Mouse (Mus musculus): ENCODE measurements around the gene Cadm1. TPM values are rescaled to one million over a fixed set of nuclear protein-coding genes. Genes with fewer than 3 reads are reported as not detected.

The Cadm1 gene
- polyA plus RNA-seq, 1 experiment from 2014 or later: 218 TPM

DNA sequence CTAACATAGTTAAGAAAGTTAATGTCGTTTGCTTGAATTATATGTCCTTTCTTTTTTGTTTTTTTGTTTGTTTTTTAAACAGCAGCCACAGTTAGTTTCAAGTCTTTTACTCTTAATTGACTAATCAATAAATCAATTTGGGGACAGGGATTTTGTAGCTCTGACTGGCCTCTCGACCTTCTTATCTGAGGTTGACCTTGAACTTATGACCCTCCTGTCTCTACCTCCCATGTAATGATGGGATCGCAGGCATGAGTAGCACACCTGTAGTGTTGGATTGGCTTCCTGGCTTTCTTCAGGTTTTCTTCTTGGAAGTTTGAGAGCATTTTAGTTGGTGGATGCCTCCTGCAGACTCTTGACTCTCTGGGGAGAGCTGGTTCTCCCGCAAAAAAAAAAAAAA lies 53.3 kb downstream of the Cadm1 start:
- Histone ChIP-seq H3K4me1 (ENCODE audit: control insufficient read depth, insufficient read depth, low read depth, low read length) (peaks cover 10% of the 10 kb centered on the region), H3K27me3 (replicated peaks; ENCODE audit: control insufficient read depth, insufficient read depth, low read length) (no peaks in the 10 kb centered on the region), H3K4me3 (ENCODE audit: low read length) (no peak overlapping the region), H3K27ac (ENCODE audit: low read depth, low read length) (no peak overlapping the region), H3K9ac (ENCODE audit: low read depth, low read length) (no peak overlapping the region), H3K9me3 (ENCODE audit: control insufficient read depth, low read length) (no peaks in the 10 kb centered on the region), H3K4me2 (ENCODE audit: low read length) (no peak overlapping the region), H3K36me3 (ENCODE audit: control insufficient read depth, insufficient read depth, low read length) (no peaks in the 10 kb centered on the region)
- no peak for ATAC-seq
- 81% methylated on average over 4 of the region's 4 CpGs for WGBS

GRCm38 (mm10) chr9:47586176-47586575 lies 56.2 kb downstream of the Cadm1 start:
- 47% methylated on average over 5 of the region's 5 CpGs for WGBS
- no peak for ATAC-seq

DNA sequence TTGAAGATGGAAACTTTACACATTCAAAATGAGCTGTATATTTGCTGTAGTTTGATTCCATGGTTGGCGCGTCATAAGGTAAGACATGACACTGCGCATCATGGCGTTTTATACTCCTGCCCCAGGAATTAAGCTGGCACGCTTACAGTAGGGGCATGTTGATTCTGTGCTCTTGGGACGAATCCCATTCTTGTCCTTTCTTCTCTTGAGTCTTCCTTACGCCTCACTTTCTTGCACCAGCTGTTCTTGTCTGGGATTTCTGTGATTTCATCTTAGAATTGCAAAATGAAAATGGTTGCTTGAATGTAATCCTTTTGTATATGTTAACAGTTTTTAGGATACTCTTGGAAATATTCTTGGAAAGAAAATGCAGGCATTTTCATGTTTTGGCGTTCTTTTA lies 56.9 kb downstream of the Cadm1 start:
- no peaks in the 10 kb centered on the region for H3K9me3 ChIP-seq (ENCODE audit: control insufficient read depth, low read length)
- no peak overlapping the region for H3K27ac ChIP-seq (ENCODE audit: low read depth, low read length)
- ATAC-seq: no peak
- H3K4me2 ChIP-seq (ENCODE audit: low read length): no peak overlapping the region
- 62% methylated on average over 8 of the region's 8 CpGs for WGBS
- H3K4me1 ChIP-seq (ENCODE audit: control insufficient read depth, insufficient read depth, low read depth, low read length): peaks cover 7% of the 10 kb centered on the region
- H3K9ac ChIP-seq (ENCODE audit: low read depth, low read length): no peak overlapping the region
- H3K4me3 ChIP-seq (ENCODE audit: low read length): no peak overlapping the region
- no peaks in the 10 kb centered on the region for H3K27me3 ChIP-seq (replicated peaks; ENCODE audit: control insufficient read depth, insufficient read depth, low read length)
- H3K36me3 ChIP-seq (ENCODE audit: control insufficient read depth, insufficient read depth, low read length): no peaks in the 10 kb centered on the region

More at GRCm38 (mm10) chr9:47586176-47586575, 56.2 kb downstream of the Cadm1 start:
- Histone ChIP-seq H3K4me3 (ENCODE audit: low read length) (no peak overlapping the region), H3K27me3 (replicated peaks; ENCODE audit: control insufficient read depth, insufficient read depth, low read length) (no peaks in the 10 kb centered on the region), H3K27ac (ENCODE audit: low read depth, low read length) (no peak overlapping the region), H3K36me3 (ENCODE audit: control insufficient read depth, insufficient read depth, low read length) (no peaks in the 10 kb centered on the region), H3K4me1 (ENCODE audit: control insufficient read depth, insufficient read depth, low read depth, low read length) (peaks cover 10% of the 10 kb centered on the region), H3K9me3 (ENCODE audit: control insufficient read depth, low read length) (no peaks in the 10 kb centered on the region), H3K4me2 (ENCODE audit: low read length) (no peak overlapping the region), H3K9ac (ENCODE audit: low read depth, low read length) (no peak overlapping the region)

- H3K4me2 ChIP-seq (ENCODE audit: low read length): no peak overlapping the region
These were observed 57.7 kb downstream of the Cadm1 start for GRCm38 (mm10) chr9:47587577-47588194.

GRCm38 (mm10) chr9:47589832-47590231 lies 59.9 kb downstream of the Cadm1 start:
- H3K4me3 ChIP-seq (ENCODE audit: low read length): no peak overlapping the region
- H3K4me1 ChIP-seq (ENCODE audit: control insufficient read depth, insufficient read depth, low read depth, low read length): peaks cover 7% of the 10 kb centered on the region
- no peak overlapping the region for H3K9ac ChIP-seq (ENCODE audit: low read depth, low read length)
- no peaks in the 10 kb centered on the region for H3K9me3 ChIP-seq (ENCODE audit: control insufficient read depth, low read length)
- H3K36me3 ChIP-seq (ENCODE audit: control insufficient read depth, insufficient read depth, low read length): no peaks in the 10 kb centered on the region
- WGBS: 53% methylated on average over 5 of the region's 5 CpGs
- H3K27me3 ChIP-seq (replicated peaks; ENCODE audit: control insufficient read depth, insufficient read depth, low read length): no peaks in the 10 kb centered on the region
- ATAC-seq: no peak
- no peak overlapping the region for H3K27ac ChIP-seq (ENCODE audit: low read depth, low read length)
- H3K4me2 ChIP-seq (ENCODE audit: low read length): no peak overlapping the region

More at GRCm38 (mm10) chr9:47587577-47588194, 57.7 kb downstream of the Cadm1 start:
- Histone ChIP-seq H3K9me3 (ENCODE audit: control insufficient read depth, low read length) (no peaks in the 10 kb centered on the region), H3K4me1 (ENCODE audit: control insufficient read depth, insufficient read depth, low read depth, low read length) (peaks cover 7% of the 10 kb centered on the region), H3K36me3 (ENCODE audit: control insufficient read depth, insufficient read depth, low read length) (no peaks in the 10 kb centered on the region), H3K9ac (ENCODE audit: low read depth, low read length) (no peak overlapping the region), H3K27me3 (replicated peaks; ENCODE audit: control insufficient read depth, insufficient read depth, low read length) (no peaks in the 10 kb centered on the region), H3K4me3 (ENCODE audit: low read length) (no peak overlapping the region), H3K27ac (ENCODE audit: low read depth, low read length) (no peak overlapping the region)
- ATAC-seq: no peak
- WGBS: 52% methylated on average over 7 of the region's 7 CpGs

DNA sequence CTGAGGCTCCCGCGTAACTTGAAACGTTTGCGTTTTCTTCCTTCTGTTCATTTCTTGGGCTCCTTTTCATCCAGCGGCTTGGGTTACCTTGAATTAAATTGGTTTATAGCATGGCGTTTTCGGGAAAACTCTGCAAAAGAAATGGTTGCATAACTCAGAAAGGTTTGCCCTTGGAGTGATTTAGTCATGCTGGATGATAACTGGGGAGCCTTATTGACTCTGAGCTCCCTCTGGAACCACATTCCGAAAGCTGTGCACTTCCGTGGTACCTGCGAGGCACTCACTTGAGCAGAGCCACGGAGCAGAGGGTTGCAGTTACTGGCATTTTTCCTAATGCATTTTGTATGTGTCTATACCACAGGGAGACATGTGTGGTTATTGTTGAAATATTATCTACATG lies 71.6 kb downstream of the Cadm1 start:
- WGBS: 79% methylated on average over 11 of the region's 11 CpGs
- Histone ChIP-seq H3K4me3 (ENCODE audit: low read length) (no peak overlapping the region), H3K27me3 (replicated peaks; ENCODE audit: control insufficient read depth, insufficient read depth, low read length) (no peaks in the 10 kb centered on the region), H3K4me2 (ENCODE audit: low read length) (no peak overlapping the region), H3K9ac (ENCODE audit: low read depth, low read length) (no peak overlapping the region), H3K27ac (ENCODE audit: low read depth, low read length) (no peak overlapping the region), H3K9me3 (ENCODE audit: control insufficient read depth, low read length) (no peaks in the 10 kb centered on the region), H3K36me3 (ENCODE audit: control insufficient read depth, insufficient read depth, low read length) (no peaks in the 10 kb centered on the region), H3K4me1 (ENCODE audit: control insufficient read depth, insufficient read depth, low read depth, low read length) (peaks cover 2% of the 10 kb centered on the region; the same call in 1 of the 2 replicates)
- ATAC-seq: no peak

- H3K9me3 ChIP-seq (ENCODE audit: control insufficient read depth, low read length): no peaks in the 10 kb centered on the region
- no peak overlapping the region for H3K27ac ChIP-seq (ENCODE audit: low read depth, low read length)
- H3K27me3 ChIP-seq (replicated peaks; ENCODE audit: control insufficient read depth, insufficient read depth, low read length): no peaks in the 10 kb centered on the region
- H3K36me3 ChIP-seq (ENCODE audit: control insufficient read depth, insufficient read depth, low read length): no peaks in the 10 kb centered on the region
- no peak for ATAC-seq
- H3K4me2 ChIP-seq (ENCODE audit: low read length): no peak overlapping the region
- 50% methylated on average over 4 of the region's 4 CpGs for WGBS
- H3K9ac ChIP-seq (ENCODE audit: low read depth, low read length): no peak overlapping the region
- H3K4me3 ChIP-seq (ENCODE audit: low read length): no peak overlapping the region
- H3K4me1 ChIP-seq (ENCODE audit: control insufficient read depth, insufficient read depth, low read depth, low read length): peaks cover 2% of the 10 kb centered on the region; the same call in 1 of the 2 replicates
These were observed 74.0 kb downstream of the Cadm1 start for GRCm38 (mm10) chr9:47603971-47604370.

GRCm38 (mm10) chr9:47605628-47606027 lies 75.7 kb downstream of the Cadm1 start:
- no peak overlapping the region for H3K27ac ChIP-seq (ENCODE audit: low read depth, low read length)
- peaks cover 18% of the 10 kb centered on the region for H3K4me1 ChIP-seq (ENCODE audit: control insufficient read depth, insufficient read depth, low read depth, low read length)
- no peak for ATAC-seq
- H3K27me3 ChIP-seq (replicated peaks; ENCODE audit: control insufficient read depth, insufficient read depth, low read length): no peaks in the 10 kb centered on the region
- 68% methylated on average over 5 of the region's 5 CpGs for WGBS
- H3K9me3 ChIP-seq (ENCODE audit: control insufficient read depth, low read length): no peaks in the 10 kb centered on the region
- H3K9ac ChIP-seq (ENCODE audit: low read depth, low read length): no peak overlapping the region
- no peak overlapping the region for H3K4me3 ChIP-seq (ENCODE audit: low read length)
- H3K36me3 ChIP-seq (ENCODE audit: control insufficient read depth, insufficient read depth, low read length): no peaks in the 10 kb centered on the region
- H3K4me2 ChIP-seq (ENCODE audit: low read length): no peak overlapping the region

DNA sequence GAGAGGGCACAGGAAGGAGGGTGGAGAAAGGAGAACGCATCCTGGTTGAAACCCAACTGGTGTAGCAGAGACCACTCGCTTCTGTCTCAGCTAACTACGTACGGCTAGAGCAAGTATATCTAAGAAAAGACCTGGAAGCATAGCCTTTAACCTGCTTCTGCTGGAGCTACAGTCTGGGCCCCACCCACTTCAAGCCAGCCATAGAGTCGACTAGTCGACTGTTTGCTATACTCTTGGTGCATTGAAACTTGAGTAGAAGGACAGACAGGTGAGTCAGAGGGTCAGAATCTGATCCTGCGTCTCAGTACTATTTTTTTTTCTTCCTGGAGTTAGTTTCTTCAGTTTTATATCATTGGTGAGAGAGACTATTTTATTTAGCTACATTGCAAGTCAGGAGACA lies 78.5 kb downstream of the Cadm1 start:
- Histone ChIP-seq H3K36me3 (ENCODE audit: control insufficient read depth, insufficient read depth, low read length) (no peaks in the 10 kb centered on the region), H3K4me3 (ENCODE audit: low read length) (no peak overlapping the region), H3K27ac (ENCODE audit: low read depth, low read length) (no peak overlapping the region), H3K27me3 (replicated peaks; ENCODE audit: control insufficient read depth, insufficient read depth, low read length) (no peaks in the 10 kb centered on the region), H3K4me1 (ENCODE audit: control insufficient read depth, insufficient read depth, low read depth, low read length) (peaks cover 20% of the 10 kb centered on the region), H3K9me3 (ENCODE audit: control insufficient read depth, low read length) (no peaks in the 10 kb centered on the region), H3K4me2 (ENCODE audit: low read length) (no peak overlapping the region), H3K9ac (ENCODE audit: low read depth, low read length) (no peak overlapping the region)
- ATAC-seq: no peak
- 79% methylated on average over 7 of the region's 7 CpGs for WGBS

Measured in hindbrain, embryonic 16.5 days (tissue).